ENCODE assay signal across 8 mouse cellular contexts in the genomic region with DNA sequence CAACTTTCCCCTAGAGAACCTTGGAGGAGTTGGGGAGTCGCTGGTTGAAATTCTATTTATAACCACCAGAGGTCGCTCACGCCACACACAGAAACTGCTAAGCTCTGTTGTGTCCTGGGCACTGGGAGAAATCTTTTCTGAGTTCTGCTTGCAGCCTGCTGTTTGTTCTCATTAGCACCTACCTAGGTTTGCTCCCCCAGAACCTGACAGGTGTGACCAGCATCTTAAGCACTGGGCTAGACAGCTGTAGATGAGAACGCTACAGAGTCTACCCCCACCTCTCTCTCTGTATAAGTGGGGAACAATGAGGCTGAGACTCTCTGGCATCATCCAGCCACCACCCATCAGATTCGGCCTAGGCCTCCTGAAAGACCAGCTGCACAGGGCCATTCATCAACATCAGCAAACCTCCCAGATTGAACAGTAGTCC. TPM values are rescaled to one million over a fixed set of nuclear protein-coding genes. Genes with fewer than 3 reads are reported as not detected.
DNase-seq lines count a peak whose midpoint lies in the region; ATAC-seq and TF ChIP-seq lines count a peak whose summit lies in the region.

No protein-coding gene starts in this region.

- no peak overlapping the region for H3K4me3 ChIP-seq in embryonic facial prominence, embryonic 10.5 days
- no peak overlapping the region for H3K4me3 ChIP-seq in hindbrain, embryonic 15.5 days
- no peak overlapping the region for H3K4me3 ChIP-seq in limb, embryonic 14.5 days (replicated peaks; ENCODE audit: low read length)
- H3K4me3 ChIP-seq in neural tube, embryonic 13.5 days, result no peak overlapping the region

- H3K27ac ChIP-seq in embryonic facial prominence, embryonic 10.5 days (replicated peaks), result no peak overlapping the region
- no peak overlapping the region; the same call in 1 of the 2 replicates for H3K27ac ChIP-seq in hindbrain, embryonic 15.5 days (replicated peaks)
- no peak overlapping the region for H3K27ac ChIP-seq in limb, embryonic 14.5 days (replicated peaks; ENCODE audit: low read depth, low read length)
- H3K27ac ChIP-seq in neural tube, embryonic 13.5 days (replicated peaks), result 0 out of 2 replicates have a peak overlapping the region, but pooled peaks have one; percentile 24

- H3K36me3 ChIP-seq in embryonic facial prominence, embryonic 10.5 days (replicated peaks), result no peaks in the 10 kb centered on the region
- no peaks in the 10 kb centered on the region for H3K36me3 ChIP-seq in hindbrain, embryonic 15.5 days
- H3K36me3 ChIP-seq in limb, embryonic 14.5 days (ENCODE audit: control insufficient read depth, insufficient read depth, low read length), result no peaks in the 10 kb centered on the region
- H3K36me3 ChIP-seq in neural tube, embryonic 13.5 days, result no peaks in the 10 kb centered on the region

- DNase-seq in layer of hippocampus, adult 11-12 months (ENCODE audit: low spot score), result peak; percentile 54
- no peak for DNase-seq in layer of hippocampus, adult 8-10 months (ENCODE audit: low spot score in 2 of 2)
- peak; percentile 79 for DNase-seq in NIH3T3 (ENCODE audit: low read depth)
- DNase-seq in embryonic facial prominence, embryonic 10.5 days (ENCODE audit: low spot score), result peak; percentile 50
- DNase-seq in limb, embryonic 14.5 days (ENCODE audit: low spot score), result peak; percentile 74
- no peak for DNase-seq in adrenal gland, adult 8-10 months

- 16% methylated on average over 5 of the region's 5 CpGs for WGBS in embryonic facial prominence, embryonic 10.5 days
- WGBS in hindbrain, embryonic 15.5 days, result 7% methylated on average over 5 of the region's 5 CpGs
- 11% methylated on average over 5 of the region's 5 CpGs for WGBS in limb, embryonic 14.5 days
- WGBS in neural tube, embryonic 13.5 days, result 8% methylated on average over 5 of the region's 5 CpGs

- peak; percentile 83 for ATAC-seq in hindbrain, embryonic 15.5 days (ENCODE audit: low FRiP score, low read depth)
- ATAC-seq in limb, embryonic 14.5 days (ENCODE audit: low FRiP score, low read depth), result peak; percentile 44; the same call in 1 of the 2 replicates
- peak; percentile 67 for ATAC-seq in neural tube, embryonic 13.5 days (ENCODE audit: low read depth)

- TF ChIP-seq POLR2A in limb, embryonic 14.5 days (IDR thresholded peaks at IDR 0.05; ENCODE audit: borderline replicate concordance, extremely low read depth, insufficient read depth, insufficient read length), result no peak

- H3K4me1 ChIP-seq in embryonic facial prominence, embryonic 10.5 days, result 0 out of 2 replicates have a peak, but pooled peaks cover 3% of the 10 kb centered on the region
- peaks cover 4% of the 10 kb centered on the region; the same call in 1 of the 2 replicates for H3K4me1 ChIP-seq in hindbrain, embryonic 15.5 days (replicated peaks)
- no peaks in the 10 kb centered on the region for H3K4me1 ChIP-seq in limb, embryonic 14.5 days (ENCODE audit: control insufficient read depth, insufficient read depth, low read length)
- peaks cover 5% of the 10 kb centered on the region; the same call in 1 of the 2 replicates for H3K4me1 ChIP-seq in neural tube, embryonic 13.5 days (replicated peaks)

- H3K4me2 ChIP-seq in hindbrain, embryonic 15.5 days, result no peak overlapping the region
- H3K4me2 ChIP-seq in limb, embryonic 14.5 days (replicated peaks; ENCODE audit: low read depth, low read length, severe bottlenecking), result no peak overlapping the region
- H3K4me2 ChIP-seq in neural tube, embryonic 13.5 days, result no peak overlapping the region

- no peaks in the 10 kb centered on the region for H3K9me3 ChIP-seq in embryonic facial prominence, embryonic 10.5 days
- H3K9me3 ChIP-seq in hindbrain, embryonic 15.5 days, result no peaks in the 10 kb centered on the region
- peaks cover 3% of the 10 kb centered on the region; the same call in 1 of the 2 replicates for H3K9me3 ChIP-seq in limb, embryonic 14.5 days (ENCODE audit: control insufficient read depth, low read length)
- no peaks in the 10 kb centered on the region; the same call in 1 of the 2 replicates for H3K9me3 ChIP-seq in neural tube, embryonic 13.5 days

- H3K9ac ChIP-seq in hindbrain, embryonic 15.5 days, result no peak overlapping the region
- H3K9ac ChIP-seq in limb, embryonic 14.5 days (ENCODE audit: low read depth, low read length, severe bottlenecking), result 0 out of 2 replicates have a peak overlapping the region, but pooled peaks have one; percentile 12
- H3K9ac ChIP-seq in neural tube, embryonic 13.5 days, result no peak overlapping the region

- H3K27me3 ChIP-seq in embryonic facial prominence, embryonic 10.5 days (replicated peaks; ENCODE audit: low read depth, poor library complexity, severe bottlenecking), result no peaks in the 10 kb centered on the region
- H3K27me3 ChIP-seq in hindbrain, embryonic 15.5 days, result no peaks in the 10 kb centered on the region
- H3K27me3 ChIP-seq in limb, embryonic 14.5 days (ENCODE audit: control insufficient read depth, insufficient read depth, low read length), result no peaks in the 10 kb centered on the region
- H3K27me3 ChIP-seq in neural tube, embryonic 13.5 days, result no peaks in the 10 kb centered on the region

RNA-seq across cellular contexts. Expression of a gene that starts 17.1 kb away (rescaled TPM):
- total RNA-seq in layer of hippocampus, adult 8-10 months (2022), result 100 to 1,000 TPM in 1 of 4 experiments, 10 to 100 TPM in 3; 84.5 to 102 (median 90.0) TPM
- 11.4 and 14.1 TPM in 2 replicates for polyA plus RNA-seq in embryonic facial prominence, embryonic 10.5 days (2016; fragmentation: Nextera tagmentation; extraction: Ambion mirVana)
- polyA plus RNA-seq in hindbrain, embryonic 15.5 days (2015; fragmentation: Nextera tagmentation; extraction: Ambion mirVana), result 62.0 and 70.0 TPM in 2 replicates
- polyA plus RNA-seq in limb, embryonic 14.5 days (2012; rRNA removed), result 63.8 and 91.5 TPM in 2 replicates
- 46.7 and 55.5 TPM in 2 replicates for polyA plus RNA-seq in limb, embryonic 14.5 days (2014; fragmentation: Nextera tagmentation; extraction: Ambion mirVana)
- polyA plus RNA-seq in neural tube, embryonic 13.5 days (2015; fragmentation: Nextera tagmentation; extraction: Ambion mirVana), result 20.5 and 35.0 TPM in 2 replicates
- 100 to 1,000 TPM; 135 to 173 (median 141) TPM for total RNA-seq in adrenal gland, adult 8-10 months (2022)

Comparison
In these comparisons a context has a peak if more than half of its experiments do, and no peak if none do; other contexts are left out.
1. DNase-seq: peak in layer of hippocampus, adult 11-12 months (single experiment), NIH3T3 (single experiment), embryonic facial prominence, embryonic 10.5 days (single experiment) and limb, embryonic 14.5 days (single experiment); none in layer of hippocampus, adult 8-10 months (0 of 2) and adrenal gland, adult 8-10 months (single experiment).
2. Peak in every context shown above with its lines, with median percentiles within 50 percentile points of each other: ATAC-seq.